Mouse (Mus musculus) yolk sac, embryonic 10.5 days (tissue): ENCODE results near the gene C2cd2.
"Not testable (repeated sequence)": the region's sequence is repeated elsewhere in the genome, so short reads cannot be mapped to it uniquely, and the experiment has no call there.

Source experiments
- DNase-seq: peaks from one replicate; pipeline ENCODE4 v3.0.0-alpha.2; 2017; ENCODE audit warnings: low spot score

The C2cd2 gene

DNA sequence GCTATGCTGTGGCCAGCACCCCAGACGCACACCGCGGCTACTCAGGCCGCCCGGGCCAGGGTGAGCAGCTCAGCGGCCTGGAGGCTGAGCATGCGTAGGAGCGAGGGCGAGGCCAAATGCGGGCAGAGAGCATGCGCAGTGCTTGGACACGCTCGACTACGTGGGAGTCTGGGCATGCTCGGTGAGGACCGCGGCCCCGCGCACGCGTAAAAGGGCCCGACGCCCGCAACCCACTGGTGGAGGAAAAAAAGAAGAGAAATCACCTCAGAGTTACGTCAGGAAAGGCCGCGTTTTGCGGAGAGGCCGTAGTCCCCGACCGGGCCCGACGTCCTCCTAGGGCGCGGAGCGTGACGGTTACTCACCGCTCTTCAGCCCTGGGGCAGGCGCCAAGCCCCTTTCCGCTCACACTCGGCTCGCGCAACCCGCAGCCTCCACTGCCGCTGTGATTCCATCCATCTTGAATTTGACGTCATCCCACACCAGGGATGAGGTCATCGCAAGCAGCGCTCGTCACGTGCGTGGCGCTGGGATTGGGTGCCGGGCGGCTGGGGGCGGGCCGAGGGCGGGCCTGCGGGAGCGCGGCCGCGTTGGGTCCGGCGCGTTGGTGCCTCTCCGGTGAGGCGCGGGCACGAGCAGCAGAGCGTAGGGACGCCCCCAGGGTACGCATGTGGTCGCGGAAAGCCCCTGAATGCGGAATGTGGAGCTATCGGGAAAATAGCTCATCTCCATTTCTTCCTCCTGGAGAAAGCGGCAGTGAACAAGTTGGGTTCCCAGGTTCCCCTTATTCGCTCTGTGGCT, at the start of gene C2cd2, which contains the start of gene Zbtb21:
Gene C2cd2 (minus strand): TSS at position 448 of the 798 bp plus-strand sequence.
Gene Zbtb21 (minus strand): TSS at position 472 of the 798 bp plus-strand sequence.
- peak; percentile 97 for DNase-seq

DNA sequence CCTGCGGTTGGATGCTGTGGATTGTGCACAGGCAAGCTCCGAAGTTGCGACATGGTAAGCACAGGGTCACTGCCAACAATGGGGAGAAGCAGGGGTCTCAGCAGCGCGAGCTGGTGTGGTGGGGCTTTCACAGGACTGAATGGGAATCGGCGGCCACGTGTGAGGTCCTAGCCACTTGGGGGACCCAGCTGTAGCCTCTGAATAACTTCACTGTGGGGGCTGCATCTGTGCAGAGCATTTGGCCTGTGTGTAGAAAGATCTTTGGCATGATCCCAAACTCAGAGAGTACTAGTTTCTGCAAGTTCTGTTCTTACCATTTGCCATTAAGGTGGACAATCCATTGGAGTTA, 35.0 kb upstream of the C2cd2 start:
- not testable (repeated sequence) for DNase-seq

DNA sequence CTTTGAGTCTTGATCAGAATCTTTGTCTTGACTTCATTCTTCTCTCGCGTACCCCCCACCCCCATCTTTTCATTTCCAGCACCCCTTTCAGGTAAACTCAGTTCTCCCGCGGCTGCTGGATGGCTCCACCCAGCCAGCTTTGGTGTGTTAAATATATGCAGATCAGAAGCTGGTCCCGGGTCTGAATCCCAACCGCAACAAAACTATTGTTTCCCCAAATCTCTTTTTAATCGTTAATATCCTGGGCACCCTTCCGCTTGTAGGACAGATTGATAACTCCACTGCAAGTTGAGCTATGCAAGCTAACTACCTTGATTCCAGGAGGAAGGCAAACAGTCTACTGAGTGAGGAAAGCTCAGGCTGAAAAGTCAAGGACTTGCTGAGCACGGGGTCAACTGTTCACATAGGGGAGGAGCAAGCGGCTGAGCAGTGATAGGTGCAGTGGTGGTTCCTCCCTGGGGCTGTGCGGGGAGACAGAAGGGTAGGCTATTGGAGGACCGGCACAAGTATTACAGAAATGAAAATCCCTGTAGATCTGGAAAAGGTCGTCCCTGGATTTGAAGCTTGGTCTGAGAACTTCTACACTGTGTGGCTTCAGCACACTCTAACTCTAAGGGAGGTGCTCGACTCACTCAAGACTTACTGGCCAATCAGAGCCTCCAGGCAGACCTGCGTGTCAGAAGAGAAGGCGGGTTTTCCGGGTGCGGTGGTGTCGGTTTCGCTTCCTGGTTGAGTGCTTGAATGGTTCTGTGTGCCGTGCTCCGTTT, 34.4 kb upstream of the C2cd2 start, which contains the start of gene B230307C23Rik:
Gene B230307C23Rik (plus strand): TSS at position 700 of the 767 bp plus-strand sequence.
- peak; percentile 91 for DNase-seq

DNA sequence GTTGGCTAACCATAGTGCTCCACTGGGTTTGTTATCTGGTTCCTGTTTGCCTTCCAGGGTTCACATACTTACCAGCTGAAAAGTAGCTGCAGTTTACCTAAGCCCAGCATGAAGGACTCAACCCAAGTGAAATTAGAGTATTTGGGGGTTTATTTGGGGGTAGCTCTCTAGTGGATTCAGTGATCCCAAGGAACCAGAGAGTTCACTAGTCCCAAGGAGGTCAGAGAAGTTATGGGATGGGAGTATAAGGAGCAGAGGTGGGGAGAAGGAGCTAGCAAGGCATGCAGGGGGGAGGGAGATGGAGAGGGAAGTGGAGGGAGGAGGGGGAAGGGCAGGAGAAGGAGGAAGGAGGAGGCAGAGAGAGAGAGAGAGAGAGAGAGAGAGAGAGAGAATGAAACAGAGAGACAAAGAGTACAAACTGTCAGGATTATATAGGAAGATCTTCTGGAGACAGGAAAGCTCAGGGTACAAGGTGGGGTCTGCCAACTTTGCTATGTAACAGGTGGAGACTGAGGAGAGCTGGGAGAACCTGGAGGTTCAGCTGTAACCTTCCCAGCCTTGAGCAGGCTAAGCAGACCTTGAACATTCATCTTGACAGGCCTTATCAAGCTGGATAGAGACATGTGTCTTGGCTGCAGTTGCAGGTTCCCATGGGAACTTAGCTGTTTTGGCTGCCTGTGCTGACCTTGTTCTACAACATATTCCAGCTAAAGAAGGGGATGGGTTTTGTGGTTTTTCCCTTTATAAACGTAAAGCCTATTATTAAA, 33.6 kb upstream of the C2cd2 start:
- peak; percentile 30 for DNase-seq

DNA sequence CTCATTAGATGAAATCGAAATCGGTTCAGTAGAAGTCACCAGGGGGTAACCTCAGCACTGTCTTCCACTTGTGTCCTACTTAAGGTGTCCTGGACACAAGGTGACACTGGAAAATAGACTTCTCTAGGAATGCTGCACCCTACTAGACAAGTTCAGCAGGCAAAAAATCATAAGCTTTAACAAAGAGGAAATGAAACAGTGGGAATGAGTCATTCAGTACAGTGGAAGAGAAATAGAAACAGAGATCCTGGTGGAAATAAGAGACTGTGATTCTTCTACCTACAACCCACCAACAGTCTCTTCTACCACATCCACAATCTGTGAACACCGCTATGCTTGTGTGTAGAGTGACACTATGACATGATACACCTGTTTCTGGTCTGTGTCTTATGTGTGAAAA, 30.1 kb upstream of the C2cd2 start:
- DNase-seq: not testable (repeated sequence)

DNA sequence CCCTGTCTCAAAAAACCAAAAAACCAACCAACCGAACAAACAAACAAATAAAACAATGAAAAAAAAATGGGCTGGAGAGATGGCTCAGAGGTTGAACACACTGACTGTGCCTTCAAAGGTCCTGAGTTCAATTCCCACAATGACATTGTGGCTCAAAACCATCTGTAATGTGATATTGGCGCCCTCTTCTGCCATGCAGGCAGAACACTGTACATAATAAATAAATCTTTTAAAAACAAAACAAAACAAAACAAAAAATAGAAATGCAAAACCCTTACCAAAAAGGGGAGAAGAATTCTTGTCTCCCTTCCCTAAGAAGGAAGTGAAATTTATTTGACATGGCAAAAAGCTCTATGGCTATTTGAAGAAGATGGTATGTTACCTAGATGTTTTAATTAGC, 29.1 kb upstream of the C2cd2 start:
- no peak for DNase-seq

DNA sequence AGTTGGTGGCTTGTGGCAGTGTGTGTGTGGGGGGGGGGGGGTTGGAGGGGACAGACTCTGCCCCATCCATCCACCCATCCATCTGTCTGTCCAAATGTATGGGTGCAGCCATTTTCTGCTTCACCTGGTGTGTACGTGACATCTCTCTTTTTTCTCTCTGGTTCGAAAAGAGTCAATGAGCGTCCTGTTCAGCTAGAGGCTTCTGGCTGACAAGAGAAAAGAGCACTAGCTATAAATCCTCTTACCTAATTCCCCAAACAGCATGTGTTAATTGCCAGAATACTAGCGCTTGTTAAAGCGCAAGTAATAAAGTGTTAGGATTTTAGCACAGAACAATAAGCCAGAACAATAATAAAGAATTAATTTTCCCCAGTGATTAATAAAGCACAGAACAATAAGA, 22.2 kb upstream of the C2cd2 start:
- no peak for DNase-seq

DNA sequence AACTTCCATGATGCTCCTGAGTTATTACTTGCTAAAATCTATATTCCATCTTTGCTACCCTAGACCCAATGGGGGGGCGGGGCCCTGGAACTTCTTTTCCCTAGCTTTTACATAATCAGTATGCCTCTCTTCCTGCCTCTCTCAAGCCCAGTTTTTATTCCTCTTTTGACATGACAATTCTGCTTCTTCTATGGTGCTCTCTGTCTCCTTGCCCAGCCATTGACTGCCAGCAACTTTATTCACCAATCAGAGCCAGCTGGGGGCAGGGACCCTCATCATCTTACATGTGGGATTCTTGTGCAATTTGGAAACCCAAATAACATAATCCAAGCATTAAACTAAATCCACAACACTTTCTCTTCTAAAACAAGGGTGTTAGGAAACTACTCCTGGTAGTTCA, 19.0 kb upstream of the C2cd2 start:
- no peak for DNase-seq

DNA sequence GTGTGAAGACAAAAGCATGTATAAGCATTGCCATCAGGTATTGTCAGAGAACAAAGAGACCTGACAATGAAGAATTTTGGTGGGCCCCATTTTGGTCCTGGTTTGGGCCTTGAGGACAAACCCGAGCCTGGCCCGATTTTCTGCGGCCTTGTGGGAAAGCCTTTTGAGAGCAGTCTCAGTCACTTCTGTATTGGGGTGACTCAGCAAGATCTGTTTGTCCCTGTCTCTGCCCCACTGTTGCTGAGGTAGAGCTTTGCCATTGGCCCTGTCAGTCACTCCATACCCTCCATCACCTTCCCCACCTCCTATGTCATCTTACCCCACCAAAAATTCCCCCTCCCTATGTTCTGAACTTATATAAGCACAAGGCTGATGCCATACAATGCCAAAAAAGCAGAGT, 15.3 kb upstream of the C2cd2 start:
- no peak for DNase-seq

DNA sequence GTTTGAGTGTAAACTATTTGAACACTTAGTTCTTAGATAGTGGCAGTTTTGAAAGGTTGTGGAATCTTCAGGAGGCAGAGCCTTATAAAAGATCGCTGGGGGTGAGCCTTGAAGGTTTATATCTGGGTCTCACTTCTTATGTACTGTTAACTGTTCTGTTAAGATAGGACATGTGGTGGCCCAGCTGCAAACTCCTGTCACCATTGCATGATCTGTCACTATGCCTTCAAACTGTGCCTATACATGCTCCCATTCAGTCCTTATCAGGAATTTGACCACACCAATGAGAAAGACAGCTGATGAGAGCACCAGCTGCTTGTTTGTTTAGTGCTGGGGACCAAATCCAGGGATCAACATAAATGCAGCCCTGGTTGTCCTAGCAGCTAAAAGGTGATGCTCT, 14.9 kb upstream of the C2cd2 start:
- no peak for DNase-seq

DNA sequence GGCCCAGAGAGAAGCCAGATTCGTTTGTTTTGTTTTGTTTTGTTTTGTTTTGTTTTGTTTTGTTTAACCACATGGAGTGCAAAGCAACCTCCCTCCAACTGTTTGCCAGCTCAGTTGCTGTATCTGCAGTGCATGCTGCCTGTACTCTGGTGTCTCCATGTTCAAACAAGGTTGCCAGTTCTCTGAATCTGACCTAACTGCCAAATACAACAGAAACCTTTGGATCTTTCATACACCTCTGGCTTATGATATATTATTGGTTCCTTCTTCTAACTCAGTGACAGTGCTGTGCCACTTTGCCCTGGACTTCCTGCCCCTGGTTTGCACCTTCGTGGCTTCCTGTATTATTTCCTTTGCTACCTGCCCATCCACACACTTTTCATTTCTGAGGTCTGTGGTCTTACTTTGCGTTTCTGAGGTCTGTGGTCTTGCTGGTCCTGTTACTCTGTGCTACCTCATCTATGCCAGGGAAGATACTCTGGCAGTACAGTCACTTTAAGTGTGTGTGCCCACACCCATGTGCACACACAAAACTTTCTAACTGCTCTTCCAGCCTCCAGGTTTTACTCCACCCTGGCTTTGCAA, 1.6 kb upstream of the C2cd2 start:
- DNase-seq: no peak

DNA sequence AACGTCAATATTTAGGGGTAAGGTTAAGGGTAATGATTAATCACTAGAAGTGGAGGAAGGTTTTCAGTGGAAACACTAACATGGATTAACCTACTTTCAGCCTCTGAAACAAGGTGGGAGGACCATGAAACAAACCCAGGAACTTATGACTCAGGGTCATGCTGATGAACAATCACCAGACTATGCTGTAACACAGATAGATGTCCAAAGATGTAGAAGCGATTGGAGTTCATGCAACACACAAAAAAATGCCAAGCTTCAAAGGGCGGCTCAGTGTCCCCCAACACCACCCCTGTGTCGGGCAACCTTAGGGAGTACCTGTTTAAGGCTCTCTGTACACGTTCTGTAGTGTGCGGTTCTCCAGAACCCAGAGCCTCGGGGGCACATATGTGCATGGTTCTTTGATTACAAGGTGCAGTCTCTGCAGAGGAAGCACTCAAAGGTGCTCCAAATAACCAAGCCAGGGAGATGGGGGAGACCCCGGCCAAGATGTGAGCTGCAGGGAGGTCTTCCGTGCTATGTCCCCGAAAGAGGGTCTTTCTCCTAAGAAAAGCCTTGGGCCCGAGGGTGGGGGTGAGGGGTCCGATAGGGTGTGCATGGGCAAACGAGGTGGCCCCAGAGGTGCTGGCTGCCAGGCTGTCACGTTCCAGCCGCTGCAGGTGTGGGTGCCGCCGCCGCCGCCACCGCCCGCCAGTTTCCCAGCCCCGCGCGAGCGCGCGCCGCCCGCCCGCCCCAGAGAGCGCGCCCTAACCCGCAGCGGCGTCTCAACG, 832 bp downstream of the C2cd2 start:
- DNase-seq: no peak

DNA sequence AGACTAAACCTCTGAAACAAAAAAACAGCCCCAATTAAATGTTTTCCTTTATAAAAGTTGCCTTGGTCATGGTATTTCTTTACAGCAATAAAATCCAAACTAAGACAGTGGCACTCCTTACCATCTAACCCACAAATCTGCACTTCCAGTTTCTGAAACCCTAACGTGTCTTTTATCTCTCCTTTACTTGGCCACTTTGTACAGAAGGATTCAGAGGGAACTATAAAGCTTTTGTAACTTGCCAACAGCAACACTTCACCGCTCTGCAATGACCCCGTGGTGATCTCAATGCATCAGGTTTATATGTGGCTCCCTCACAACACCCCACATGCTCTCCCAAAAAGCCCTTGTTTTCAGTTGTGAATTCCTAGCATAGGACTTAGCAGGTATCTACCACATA, 2.0 kb downstream of the C2cd2 start:
- DNase-seq: no peak

DNA sequence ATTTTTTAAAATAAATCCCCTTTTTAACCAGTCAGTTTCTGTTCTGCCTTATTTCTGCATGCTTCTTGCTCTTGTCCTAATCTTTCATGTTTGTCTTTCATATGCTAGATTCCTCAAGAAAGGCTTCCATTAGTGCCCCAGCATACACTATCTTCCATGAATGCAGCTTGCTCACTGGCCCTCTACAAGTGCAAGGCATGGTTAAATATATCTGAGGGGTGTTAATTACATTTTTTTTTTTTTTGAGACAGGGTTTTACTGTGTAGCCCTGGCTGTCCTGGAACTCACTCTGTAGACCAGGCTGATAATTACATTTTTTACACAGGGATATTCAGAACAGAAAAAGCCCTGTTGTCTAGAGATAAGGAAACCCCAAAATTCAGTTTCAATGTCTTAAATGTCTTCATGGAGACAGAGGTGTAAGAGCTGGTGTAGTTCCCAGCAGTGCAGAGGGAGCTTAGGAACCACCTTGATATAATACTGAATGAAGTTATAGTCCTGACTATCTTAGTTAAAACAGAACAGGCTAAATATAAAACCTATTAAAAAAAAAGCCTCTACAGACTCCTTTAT, 3.9 kb downstream of the C2cd2 start:
- no peak for DNase-seq

DNA sequence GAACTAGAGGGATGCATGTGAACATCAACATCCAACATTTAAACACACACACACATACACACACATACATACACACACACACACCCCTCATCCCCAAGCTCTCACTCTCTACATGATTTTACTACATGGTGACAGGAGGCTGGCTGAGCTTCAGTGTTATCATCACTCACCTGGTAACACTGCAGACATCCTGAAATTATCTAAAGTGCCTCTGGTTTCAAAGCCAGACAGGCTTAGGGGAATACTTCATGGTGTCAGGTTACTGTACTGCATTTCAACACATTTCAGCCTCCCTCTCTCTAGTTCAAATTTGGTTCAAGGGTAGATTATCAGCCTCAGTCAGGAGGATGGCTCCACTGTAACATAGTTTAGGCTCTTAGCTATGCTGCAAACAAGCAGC, 4.8 kb downstream of the C2cd2 start:
- DNase-seq: peak; percentile 5

DNA sequence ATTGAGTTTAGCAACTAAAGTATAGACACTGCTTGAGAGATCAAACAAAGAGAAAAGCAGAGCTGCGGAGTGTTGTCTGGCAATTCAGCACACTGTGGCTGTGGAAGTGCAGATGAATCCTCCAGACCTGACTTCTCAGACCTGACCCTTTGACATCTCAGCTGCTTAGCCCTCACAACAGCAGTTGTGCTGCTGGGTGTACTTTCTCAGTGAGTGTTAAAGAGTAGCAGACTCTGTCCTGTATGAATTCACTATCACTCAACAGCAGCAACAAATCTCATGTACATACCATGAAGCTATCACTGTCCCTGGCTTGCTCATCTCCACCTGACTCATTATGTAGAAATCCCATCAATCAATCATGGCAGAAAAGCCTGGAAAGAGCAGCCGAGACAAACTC, 6.4 kb downstream of the C2cd2 start:
- DNase-seq: no peak

DNA sequence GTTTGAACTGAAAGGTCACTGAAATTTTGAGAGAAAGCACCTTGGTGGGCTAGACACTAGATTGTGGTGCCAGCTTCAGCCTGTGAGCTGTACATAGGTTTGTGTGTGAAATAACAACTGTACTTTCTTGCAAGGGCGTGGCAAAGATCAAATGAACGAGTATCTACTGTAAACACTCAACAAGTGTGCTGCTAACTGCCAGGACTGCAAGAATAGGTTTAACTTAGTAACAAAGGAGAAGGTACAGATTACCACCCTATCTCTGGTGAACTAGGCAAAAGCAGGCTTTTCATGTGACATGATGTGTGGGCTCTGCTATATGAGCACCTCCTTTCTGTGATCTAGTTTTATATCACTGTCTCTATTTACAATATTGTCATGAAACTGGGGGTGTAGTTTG, 9.1 kb downstream of the C2cd2 start:
- no peak for DNase-seq

DNA sequence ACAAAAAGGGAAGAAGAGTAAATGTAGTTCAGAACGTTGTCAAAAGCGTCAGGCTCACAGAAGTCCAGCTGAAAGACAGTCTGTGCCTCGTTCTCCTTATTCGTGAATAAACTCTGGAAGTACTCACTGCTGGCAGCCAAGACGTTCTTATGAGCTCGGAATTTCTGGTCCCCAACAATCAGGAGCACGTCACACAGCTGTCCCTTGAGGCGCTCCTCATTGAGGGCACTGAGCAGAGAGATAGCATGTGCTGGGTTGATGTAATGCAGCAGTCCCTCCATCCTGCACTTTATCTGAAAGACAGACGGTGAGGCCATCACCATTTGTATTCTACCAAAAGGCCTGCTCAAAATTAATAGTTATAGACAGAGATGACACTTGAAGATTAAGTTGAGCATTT, 9.6 kb downstream of the C2cd2 start:
- DNase-seq: no peak

DNA sequence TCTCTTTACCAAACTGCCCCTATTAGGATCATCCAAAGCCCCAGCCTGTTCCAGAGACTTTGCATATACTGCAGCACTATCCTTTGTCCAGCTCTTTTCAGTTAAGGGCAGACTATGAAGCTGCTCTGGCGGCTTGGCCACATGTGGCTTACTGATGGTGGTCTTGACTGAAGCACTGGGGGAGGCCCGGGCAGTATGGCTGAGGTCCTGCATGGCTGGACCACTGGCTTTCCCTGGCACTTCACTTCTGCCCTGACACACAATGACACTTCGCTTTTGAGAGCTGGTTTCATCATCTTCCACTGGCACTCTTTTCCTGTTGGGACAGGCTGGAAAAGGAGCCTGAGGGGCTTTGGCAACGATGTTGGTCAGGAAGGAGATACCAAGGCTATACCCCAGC, 10.0 kb downstream of the C2cd2 start:
- no peak for DNase-seq

DNA sequence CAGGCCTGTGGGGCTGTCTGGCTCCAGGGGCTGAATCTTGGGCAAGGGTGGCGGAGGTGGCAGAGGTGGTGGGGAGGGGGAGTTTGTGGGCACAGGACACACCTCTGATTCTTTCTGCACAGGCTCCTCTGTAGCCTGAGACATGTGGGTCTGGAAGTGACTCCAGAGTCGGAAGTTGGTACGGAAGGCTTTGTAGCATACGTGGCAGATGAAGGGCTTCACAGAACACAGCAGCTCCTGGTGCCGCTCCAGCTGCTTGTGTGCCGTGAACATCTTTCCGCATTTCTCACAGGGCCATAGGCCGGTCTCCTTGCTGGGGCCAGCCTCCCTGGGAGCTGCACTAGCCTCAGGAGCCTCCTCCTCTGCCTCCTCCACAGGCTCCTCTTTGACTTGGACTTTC, 12.3 kb downstream of the C2cd2 start:
- no peak for DNase-seq

DNA sequence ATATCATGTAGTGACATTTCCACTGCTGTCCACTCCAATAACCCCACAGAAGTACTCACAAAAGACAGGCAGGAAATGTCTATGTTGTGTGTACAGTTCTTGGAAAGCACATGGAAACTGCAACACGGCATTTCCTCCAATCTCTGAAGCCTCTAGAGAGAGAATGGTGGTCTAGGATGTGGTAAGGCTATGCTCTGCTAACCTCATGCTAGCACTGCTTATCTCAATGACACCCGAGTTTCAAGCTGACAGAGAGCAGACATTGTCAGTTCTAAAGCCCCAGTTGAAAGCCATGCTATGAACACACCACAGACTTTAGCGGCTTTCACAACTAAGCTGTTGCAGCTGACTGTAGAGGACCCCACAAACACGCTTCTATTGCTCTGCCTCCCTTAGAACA, 13.6 kb downstream of the C2cd2 start:
- no peak for DNase-seq
